Mouse (Mus musculus) stomach, postnatal 0 days (tissue): ENCODE results near the gene Armc10.

Source experiments
- CTCF ChIP-seq: IDR thresholded peaks from 2 replicates; pipeline ENCODE4 v1.5.1; 2016; ENCODE audit warnings: antibody characterized with exemption, low read depth, mild to moderate bottlenecking, moderate library complexity
- EP300 ChIP-seq: optimal IDR thresholded peaks from 2 replicates; pipeline ENCODE3; 2016; ENCODE audit warnings: antibody characterized with exemption

DNA sequence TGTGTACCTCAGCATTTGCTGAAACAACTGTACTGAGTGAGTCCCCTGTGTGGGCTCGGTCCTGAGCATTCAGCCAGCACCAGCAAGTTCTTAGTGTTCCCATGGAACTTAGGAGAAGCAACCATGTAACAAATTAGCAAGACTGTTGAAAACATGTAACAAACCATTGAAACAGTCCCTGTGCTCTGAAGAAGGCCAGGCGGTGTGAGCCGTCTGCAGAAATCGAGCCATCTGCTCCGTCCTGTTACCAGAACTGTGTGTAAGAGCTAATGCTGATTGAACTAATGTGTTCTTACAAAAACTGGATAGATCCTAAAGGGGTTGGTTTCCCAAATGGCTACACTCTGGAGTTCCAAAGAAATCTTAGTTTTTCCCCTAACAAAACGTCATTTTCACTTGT lies 15.2 kb downstream of the Armc10 start:
- TF ChIP-seq CTCF: no peak
- no peak for TF ChIP-seq EP300
